Mouse (Mus musculus): ENCODE results near the gene Adam8. TPM values are rescaled to one million over a fixed set of nuclear protein-coding genes. Genes with fewer than 3 reads are reported as not detected.

Adam8 gene
- polyA plus RNA-seq, 1 experiment from 2014 or later, result 7.0 TPM

DNA sequence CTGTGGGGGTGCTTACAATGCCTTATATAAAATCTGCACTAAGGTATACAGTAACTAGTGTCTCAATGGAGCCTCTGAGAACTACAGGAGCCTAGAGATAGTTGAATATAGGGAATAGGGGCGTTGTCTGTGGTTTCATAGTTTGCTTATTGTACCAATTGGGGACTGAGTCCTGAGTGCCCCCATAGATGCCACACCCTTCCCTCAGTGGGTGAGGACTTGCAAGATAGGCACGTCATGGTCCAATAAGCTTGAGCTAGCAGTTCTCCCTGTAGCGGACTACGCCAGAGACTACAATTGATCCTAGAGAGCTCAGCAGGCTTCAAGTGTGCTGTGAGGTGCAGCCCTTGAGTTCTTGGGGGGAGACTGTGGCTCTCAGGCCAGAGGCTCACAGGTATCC is 36.9 kb downstream of the Adam8 start:
- Histone ChIP-seq H3K27me3 (replicated peaks; ENCODE audit: insufficient read depth, low read length) (no peaks in the 10 kb centered on the region), H3K4me1 (ENCODE audit: insufficient read depth, low read depth, low read length) (no peaks in the 10 kb centered on the region), H3K4me3 (ENCODE audit: low read depth, low read length) (no peak overlapping the region), H3K9ac (replicated peaks; ENCODE audit: low read depth) (no peak overlapping the region), H3K4me2 (replicated peaks; ENCODE audit: low read depth, low read length) (no peak overlapping the region), H3K36me3 (ENCODE audit: insufficient read depth, low read length) (no peaks in the 10 kb centered on the region), H3K9me3 (ENCODE audit: low read length) (no peaks in the 10 kb centered on the region), H3K27ac (ENCODE audit: low read length) (no peak overlapping the region)
- no peak for TF ChIP-seq CTCF (IDR thresholded peaks at IDR 0.05)
- TF ChIP-seq EP300 (IDR thresholded peaks at IDR 0.05), result no peak
- 88% methylated on average over 4 of the region's 4 CpGs for WGBS
- DNase-seq (ENCODE audit: low spot score), result no peak
- no peak for ATAC-seq

DNA sequence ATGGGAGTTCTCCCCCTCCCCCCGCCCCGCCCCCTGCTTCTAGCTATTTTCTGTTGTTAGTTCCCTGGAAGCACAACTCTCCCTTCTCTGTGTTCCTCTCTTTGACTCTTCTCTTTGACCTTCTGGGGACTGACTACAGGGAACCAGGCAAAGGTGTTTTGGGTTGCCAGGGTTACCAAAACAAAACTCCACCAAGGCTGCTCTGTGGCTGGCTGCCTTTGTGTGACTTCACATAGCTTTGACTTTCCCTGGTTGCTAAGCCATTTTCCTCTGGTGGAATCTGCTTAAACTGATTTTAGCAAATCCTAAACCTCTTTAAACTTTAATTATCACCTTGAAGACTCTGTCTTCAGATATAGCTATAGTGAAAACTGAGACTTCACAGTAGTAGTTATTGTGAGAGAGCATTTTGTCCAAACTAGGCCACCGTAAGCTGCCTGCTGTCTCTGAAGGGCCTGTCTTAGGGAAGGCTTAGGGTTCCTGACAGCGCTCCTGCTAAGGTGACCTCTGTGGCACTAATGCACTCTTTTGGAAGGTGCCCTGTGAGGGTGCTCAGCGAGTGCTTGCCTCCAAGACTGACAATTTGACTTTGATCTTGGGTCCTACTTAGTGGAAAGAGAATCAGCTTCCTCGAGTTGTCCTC is 40.2 kb downstream of the Adam8 start:
- H3K4me3 ChIP-seq (ENCODE audit: low read depth, low read length), result no peak overlapping the region
- TF ChIP-seq CTCF (IDR thresholded peaks at IDR 0.05) (no peak), EP300 (IDR thresholded peaks at IDR 0.05) (no peak)
- H3K4me2 ChIP-seq (replicated peaks; ENCODE audit: low read depth, low read length), result no peak overlapping the region
- DNase-seq (ENCODE audit: low spot score) (no peak), ATAC-seq (no peak)
- H3K4me1 ChIP-seq (ENCODE audit: insufficient read depth, low read depth, low read length), result no peaks in the 10 kb centered on the region
- H3K27me3 ChIP-seq (replicated peaks; ENCODE audit: insufficient read depth, low read length), result no peaks in the 10 kb centered on the region
- H3K27ac ChIP-seq (ENCODE audit: low read length), result no peak overlapping the region
- no peaks in the 10 kb centered on the region for H3K36me3 ChIP-seq (ENCODE audit: insufficient read depth, low read length)
- no peaks in the 10 kb centered on the region for H3K9me3 ChIP-seq (ENCODE audit: low read length)
- WGBS, result 63% methylated on average over 6 of the region's 6 CpGs
- H3K9ac ChIP-seq (replicated peaks; ENCODE audit: low read depth), result no peak overlapping the region

DNA sequence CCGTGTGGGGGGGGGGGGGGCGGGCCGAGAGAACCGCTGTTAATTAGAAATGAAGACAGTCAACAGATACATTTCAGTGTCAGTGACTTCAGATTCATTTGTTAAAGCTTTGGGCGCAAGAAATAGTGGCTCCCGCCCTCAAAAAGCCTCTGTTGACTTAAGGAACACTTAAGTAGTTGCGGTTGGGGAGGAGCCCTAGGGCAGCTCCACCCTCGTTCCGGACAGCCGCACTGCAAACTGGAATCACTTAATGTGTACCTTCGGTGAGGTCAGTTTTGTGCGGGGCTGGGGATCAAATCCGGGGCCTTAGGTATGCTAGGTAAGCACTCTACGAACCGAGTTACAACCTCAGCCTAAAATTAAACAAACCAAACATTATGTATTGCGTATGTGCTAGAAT is 41.3 kb downstream of the Adam8 start:
- H3K4me1 ChIP-seq (ENCODE audit: insufficient read depth, low read depth, low read length), result no peaks in the 10 kb centered on the region
- ATAC-seq, result peak; percentile 62
- peak; percentile 78 for DNase-seq (ENCODE audit: low spot score)
- WGBS, result 3% methylated on average over 16 of the region's 16 CpGs
- peak overlapping the region; percentile 89 for H3K4me2 ChIP-seq (replicated peaks; ENCODE audit: low read depth, low read length)
- no peaks in the 10 kb centered on the region for H3K9me3 ChIP-seq (ENCODE audit: low read length)
- H3K27ac ChIP-seq (ENCODE audit: low read length), result peak overlapping the region; percentile 47; the same call in 1 of the 2 replicates
- no peaks in the 10 kb centered on the region for H3K36me3 ChIP-seq (ENCODE audit: insufficient read depth, low read length)
- no peaks in the 10 kb centered on the region; the same call in 1 of the 2 replicates for H3K27me3 ChIP-seq (replicated peaks; ENCODE audit: insufficient read depth, low read length)
- peak overlapping the region; percentile 61 for H3K4me3 ChIP-seq (ENCODE audit: low read depth, low read length)
- no peak for TF ChIP-seq EP300 (IDR thresholded peaks at IDR 0.05)
- TF ChIP-seq CTCF (IDR thresholded peaks at IDR 0.05), result no peak
- no peak overlapping the region for H3K9ac ChIP-seq (replicated peaks; ENCODE audit: low read depth)

DNA sequence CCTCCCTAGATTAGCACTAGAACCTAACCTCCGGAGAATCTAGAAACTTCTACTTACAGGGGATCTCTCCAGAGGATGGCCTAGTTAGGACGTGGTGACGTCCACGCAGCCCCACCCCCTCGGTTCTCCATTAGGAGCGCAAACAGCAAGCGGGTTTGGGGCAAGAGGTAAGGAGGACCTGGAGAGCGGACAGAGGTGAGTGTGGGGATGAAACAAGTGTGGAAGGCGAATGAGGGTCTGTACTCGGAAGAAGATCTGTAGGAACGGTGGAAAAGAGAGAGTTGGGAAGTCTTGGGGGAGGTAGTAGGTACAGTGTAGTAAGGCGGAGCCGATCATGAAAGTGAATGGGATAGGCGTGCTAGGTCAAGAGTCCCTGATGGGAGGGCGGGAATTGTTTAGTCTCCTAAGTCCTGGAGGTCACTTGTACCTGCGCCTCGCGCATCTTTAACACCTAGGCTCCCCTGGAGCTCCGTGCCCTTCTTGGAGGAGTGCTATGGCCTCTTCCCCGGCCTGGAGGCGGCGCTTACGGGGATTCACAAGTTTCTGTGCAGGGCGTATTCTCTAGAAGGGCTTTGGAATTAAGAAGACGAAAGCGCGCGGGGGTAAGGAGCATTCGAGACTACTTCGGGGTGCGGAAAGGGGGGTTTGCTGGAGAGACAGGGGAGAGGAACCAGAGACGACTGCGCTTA is 41.9 kb downstream of the Adam8 start:
- TF ChIP-seq CTCF (IDR thresholded peaks at IDR 0.05) (no peak), EP300 (IDR thresholded peaks at IDR 0.05) (no peak)
- peak overlapping the region; percentile 89 for H3K4me2 ChIP-seq (replicated peaks; ENCODE audit: low read depth, low read length)
- H3K4me3 ChIP-seq (ENCODE audit: low read depth, low read length), result peak overlapping the region; percentile 61
- 2% methylated on average over 33 of the region's 33 CpGs for WGBS
- peak overlapping the region; percentile 51 for H3K9ac ChIP-seq (replicated peaks; ENCODE audit: low read depth)
- no peaks in the 10 kb centered on the region for H3K4me1 ChIP-seq (ENCODE audit: insufficient read depth, low read depth, low read length)
- H3K9me3 ChIP-seq (ENCODE audit: low read length), result no peaks in the 10 kb centered on the region
- DNase-seq (ENCODE audit: low spot score) (peak; percentile 65), ATAC-seq (peak; percentile 79)
- no peaks in the 10 kb centered on the region for H3K36me3 ChIP-seq (ENCODE audit: insufficient read depth, low read length)
- no peaks in the 10 kb centered on the region; the same call in none of the 2 replicates for H3K27me3 ChIP-seq (replicated peaks; ENCODE audit: insufficient read depth, low read length)
- H3K27ac ChIP-seq (ENCODE audit: low read length), result peak overlapping the region; percentile 47

DNA sequence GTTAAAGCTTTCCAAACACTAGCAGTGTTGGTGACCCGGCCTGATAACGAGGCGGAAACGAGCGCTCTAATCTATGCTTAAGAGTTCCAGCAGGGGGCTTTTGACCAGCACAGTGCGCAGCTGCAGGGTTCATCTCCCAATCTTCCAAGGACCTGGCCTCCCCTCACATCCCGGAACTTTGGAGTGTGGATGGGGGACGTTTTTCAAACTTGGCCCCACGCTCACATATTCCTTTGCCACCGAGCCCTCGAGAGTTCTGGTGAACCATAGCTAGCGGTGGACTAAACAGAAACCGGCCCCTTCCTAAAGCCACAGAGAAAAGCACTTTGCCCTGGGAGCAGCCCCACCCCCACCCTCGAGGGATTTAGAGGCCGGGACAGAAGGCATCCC is 42.5 kb downstream of the Adam8 start:
- Histone ChIP-seq H3K9ac (replicated peaks; ENCODE audit: low read depth) (peak overlapping the region; percentile 51), H3K4me2 (replicated peaks; ENCODE audit: low read depth, low read length) (peak overlapping the region; percentile 89), H3K27me3 (replicated peaks; ENCODE audit: insufficient read depth, low read length) (no peaks in the 10 kb centered on the region; the same call in none of the 2 replicates), H3K9me3 (ENCODE audit: low read length) (no peaks in the 10 kb centered on the region), H3K27ac (ENCODE audit: low read length) (peak overlapping the region; percentile 47; the same call in 1 of the 2 replicates), H3K4me3 (ENCODE audit: low read depth, low read length) (peak overlapping the region; percentile 61), H3K36me3 (ENCODE audit: insufficient read depth, low read length) (no peaks in the 10 kb centered on the region), H3K4me1 (ENCODE audit: insufficient read depth, low read depth, low read length) (no peaks in the 10 kb centered on the region)
- 2% methylated on average over 15 of the region's 15 CpGs for WGBS
- ATAC-seq, result peak; percentile 84
- DNase-seq (ENCODE audit: low spot score), result peak; percentile 85
- peak; percentile 71 for TF ChIP-seq CTCF (IDR thresholded peaks at IDR 0.05)
- TF ChIP-seq EP300 (IDR thresholded peaks at IDR 0.05), result no peak

DNA sequence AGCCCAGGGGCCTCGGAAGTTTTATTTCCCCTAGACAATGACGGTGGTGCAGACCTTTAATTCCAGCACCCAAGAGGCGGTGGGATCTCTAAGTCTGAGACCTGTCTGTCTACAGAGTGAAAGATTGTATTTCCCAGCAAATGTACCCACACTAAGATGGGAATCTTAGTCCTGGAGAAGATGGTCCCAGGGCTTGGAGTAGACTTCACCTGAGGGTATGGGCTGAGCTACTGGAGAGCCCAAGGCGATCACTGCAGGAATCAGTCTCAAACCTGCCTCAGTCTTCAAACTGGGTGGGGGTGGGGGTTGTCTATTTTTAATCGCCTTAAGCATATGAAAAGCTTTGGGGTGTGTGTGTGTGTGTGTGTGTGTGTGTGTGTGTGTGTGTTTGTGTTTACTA is 46.3 kb downstream of the Adam8 start:
- Histone ChIP-seq H3K9me3 (ENCODE audit: low read length) (no peaks in the 10 kb centered on the region), H3K4me1 (ENCODE audit: insufficient read depth, low read depth, low read length) (no peaks in the 10 kb centered on the region; the same call in 1 of the 2 replicates), H3K27ac (ENCODE audit: low read length) (no peak overlapping the region), H3K9ac (replicated peaks; ENCODE audit: low read depth) (no peak overlapping the region), H3K4me3 (ENCODE audit: low read depth, low read length) (no peak overlapping the region), H3K4me2 (replicated peaks; ENCODE audit: low read depth, low read length) (no peak overlapping the region), H3K27me3 (replicated peaks; ENCODE audit: insufficient read depth, low read length) (peaks cover 22% of the 10 kb centered on the region), H3K36me3 (ENCODE audit: insufficient read depth, low read length) (no peaks in the 10 kb centered on the region)
- WGBS, result 43% methylated on average over 5 of the region's 5 CpGs
- DNase-seq (ENCODE audit: low spot score), result no peak
- ATAC-seq, result no peak
- no peak for TF ChIP-seq EP300 (IDR thresholded peaks at IDR 0.05)
- TF ChIP-seq CTCF (IDR thresholded peaks at IDR 0.05), result no peak

Measured in lung, postnatal 0 days (tissue).